Mouse (Mus musculus): ENCODE results near the gene Fyb.

Gene Fyb

DNA sequence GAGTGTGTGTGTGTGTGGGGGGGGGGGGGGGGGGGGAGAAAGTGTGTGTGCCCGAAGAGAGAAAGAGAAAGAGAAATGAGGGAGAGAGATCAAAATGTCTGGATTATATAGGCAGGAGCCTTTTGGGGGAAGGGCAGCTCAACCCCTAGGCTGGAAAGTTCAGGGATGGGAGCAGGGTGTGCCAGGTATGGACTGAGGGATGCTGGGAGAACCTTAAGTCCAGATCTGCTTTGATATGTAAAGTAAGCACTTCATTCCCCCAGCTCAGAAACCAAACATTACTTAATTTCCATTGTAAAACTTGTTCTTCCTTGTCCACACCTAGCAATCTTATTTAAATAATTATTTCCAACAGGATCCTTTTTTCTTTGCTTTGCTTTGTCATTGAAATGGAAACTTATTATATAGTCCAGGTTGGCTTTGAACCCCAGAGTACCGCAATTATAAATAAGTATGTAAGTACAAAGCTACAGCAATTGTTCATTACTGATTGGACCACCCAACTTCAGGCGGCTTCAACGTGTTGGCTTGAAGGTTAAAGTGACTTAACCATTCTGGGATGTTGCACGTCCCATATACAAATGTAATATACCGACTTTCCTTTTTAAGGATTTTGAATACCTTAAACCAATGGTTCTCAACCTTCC lies 105.9 kb downstream of the Fyb start:
- in situ Hi-C loops (cut with MboI; ENCODE audit: low pct_unique_long_range_greater_than_20kb in 1 of 2, low sequenced_read_pairs in 2 of 2, unreplicated experiment in 1 of 2): no loop called here

GRCm38 (mm10) chr15:6629174-6629573 lies 106.5 kb downstream of the Fyb start:
- in situ Hi-C loops (cut with MboI; ENCODE audit: low pct_unique_long_range_greater_than_20kb in 1 of 2, low sequenced_read_pairs in 2 of 2, unreplicated experiment in 1 of 2): no loop called here

DNA sequence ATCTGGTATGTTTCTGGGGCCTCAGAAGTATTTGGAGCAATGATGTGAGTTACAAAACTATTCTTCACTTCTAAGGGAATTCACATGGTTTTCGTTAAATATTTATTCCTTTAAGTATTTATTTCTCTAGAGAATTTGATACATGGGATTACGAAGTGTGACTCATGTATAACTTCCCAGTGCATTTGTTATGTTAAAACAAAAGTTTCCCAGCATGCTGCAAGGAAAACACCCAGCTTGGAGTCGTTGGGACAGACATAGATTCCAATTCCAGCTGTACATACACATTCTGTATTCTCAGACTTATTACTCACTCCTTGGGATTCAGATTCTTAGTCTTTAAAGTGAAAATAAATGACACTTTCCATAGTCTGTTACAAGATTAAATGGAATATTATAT lies 112.8 kb downstream of the Fyb start:
- in situ Hi-C loops (cut with MboI; ENCODE audit: low pct_unique_long_range_greater_than_20kb in 1 of 2, low sequenced_read_pairs in 2 of 2, unreplicated experiment in 1 of 2): no loop called here

- in situ Hi-C loops (cut with MboI; ENCODE audit: low pct_unique_long_range_greater_than_20kb in 1 of 2, low sequenced_read_pairs in 2 of 2, unreplicated experiment in 1 of 2): no loop called here
Measured at GRCm38 (mm10) chr15:6642223-6642622, 119.6 kb downstream of the Fyb start.

DNA sequence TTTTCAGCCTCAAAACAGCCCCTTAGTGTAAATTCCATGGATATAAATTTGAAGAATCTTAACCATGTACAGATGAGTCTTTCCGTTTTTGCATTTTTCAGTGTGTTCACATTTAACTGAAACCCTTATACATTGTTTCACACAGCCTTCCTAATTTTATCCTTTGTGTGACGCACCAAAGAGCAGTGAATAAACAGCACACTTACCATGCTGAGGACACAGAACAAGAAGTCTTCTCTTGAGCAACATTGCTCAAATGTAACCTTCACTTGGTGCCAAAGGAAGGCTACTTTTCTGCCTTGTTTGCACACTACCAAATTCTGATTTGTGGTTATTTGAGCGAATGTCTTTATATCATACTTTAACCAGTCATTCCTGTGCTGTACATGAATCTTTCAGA lies 122.8 kb downstream of the Fyb start:
- in situ Hi-C loops (cut with MboI; ENCODE audit: low pct_unique_long_range_greater_than_20kb in 1 of 2, low sequenced_read_pairs in 2 of 2, unreplicated experiment in 1 of 2): no loop called here

GRCm38 (mm10) chr15:6647066-6647465 lies 124.4 kb downstream of the Fyb start:
- in situ Hi-C loops (cut with MboI; ENCODE audit: low pct_unique_long_range_greater_than_20kb in 1 of 2, low sequenced_read_pairs in 2 of 2, unreplicated experiment in 1 of 2): no loop called here

DNA sequence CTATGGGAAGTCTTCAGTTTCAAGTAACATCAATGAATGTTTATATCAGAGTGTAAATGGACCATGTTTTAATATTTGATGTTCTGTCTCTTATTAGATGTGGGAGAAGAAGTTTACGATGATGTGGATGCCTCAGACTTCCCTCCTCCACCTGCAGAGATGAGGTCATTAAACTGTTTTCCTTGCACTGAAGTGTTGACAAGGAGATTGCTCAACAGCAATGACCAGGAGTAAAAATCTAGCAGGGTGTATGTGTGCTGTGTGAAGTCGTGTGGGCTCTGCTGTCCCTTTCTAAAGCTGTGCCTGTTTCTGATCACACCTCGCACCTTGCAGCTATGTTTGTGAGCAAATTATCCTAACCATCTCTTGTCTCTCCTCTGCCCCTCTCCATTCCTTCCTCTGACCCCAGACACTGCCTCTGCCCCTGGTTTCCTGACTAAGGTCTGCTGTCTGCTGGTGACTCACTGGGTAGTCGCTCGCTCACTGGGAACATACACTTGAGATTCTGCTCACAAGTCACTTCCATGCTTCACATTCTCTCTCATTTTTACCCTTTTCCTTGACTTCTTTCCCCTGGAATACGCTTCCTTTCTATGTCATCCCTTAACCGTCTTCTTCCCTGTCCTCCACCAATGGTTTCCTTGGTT lies 126.2 kb downstream of the Fyb start:
- in situ Hi-C loops (cut with MboI; ENCODE audit: low pct_unique_long_range_greater_than_20kb in 1 of 2, low sequenced_read_pairs in 2 of 2, unreplicated experiment in 1 of 2): no loop called here

DNA sequence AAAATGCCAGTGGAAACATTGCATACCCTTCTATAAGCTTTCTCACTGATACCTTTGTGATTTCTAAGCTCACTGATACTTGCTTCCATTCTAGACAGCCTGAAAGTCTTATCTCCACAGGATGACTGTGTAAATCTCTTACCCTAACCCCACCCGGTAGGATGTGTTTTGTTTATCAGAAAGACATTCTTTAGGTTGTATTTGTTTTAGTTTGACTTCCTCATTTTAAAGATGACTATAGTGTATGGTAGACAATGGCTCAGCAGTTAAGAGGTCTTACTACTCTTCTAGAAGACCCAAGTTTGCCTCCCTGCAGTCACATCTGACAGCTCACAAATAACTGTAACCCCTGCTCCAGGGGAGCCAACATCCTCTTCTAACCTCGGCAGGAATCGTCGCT lies 130.4 kb downstream of the Fyb start:
- in situ Hi-C loops (cut with MboI; ENCODE audit: low pct_unique_long_range_greater_than_20kb in 1 of 2, low sequenced_read_pairs in 2 of 2, unreplicated experiment in 1 of 2): no loop called here

DNA sequence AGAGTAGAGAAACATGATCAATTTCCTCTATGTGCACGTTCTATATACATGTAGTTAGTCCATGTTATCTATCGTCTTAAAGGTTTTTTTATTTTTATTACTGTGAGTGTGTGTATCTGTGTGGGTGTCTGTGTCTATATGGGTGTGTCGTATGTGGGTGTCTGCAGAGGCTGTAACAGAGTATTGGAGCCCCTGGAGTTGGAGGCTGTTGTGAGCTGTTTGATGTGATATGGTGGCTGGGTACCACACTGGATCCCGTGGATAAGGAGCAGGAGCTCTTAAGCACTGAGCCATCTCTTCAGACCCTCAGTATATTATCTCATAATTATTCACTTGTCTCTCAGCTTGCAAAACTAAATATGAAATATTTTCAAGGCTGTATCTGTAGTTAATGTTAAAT lies 135.4 kb downstream of the Fyb start:
- in situ Hi-C loops (cut with MboI; ENCODE audit: low pct_unique_long_range_greater_than_20kb in 1 of 2, low sequenced_read_pairs in 2 of 2, unreplicated experiment in 1 of 2): no loop called here

DNA sequence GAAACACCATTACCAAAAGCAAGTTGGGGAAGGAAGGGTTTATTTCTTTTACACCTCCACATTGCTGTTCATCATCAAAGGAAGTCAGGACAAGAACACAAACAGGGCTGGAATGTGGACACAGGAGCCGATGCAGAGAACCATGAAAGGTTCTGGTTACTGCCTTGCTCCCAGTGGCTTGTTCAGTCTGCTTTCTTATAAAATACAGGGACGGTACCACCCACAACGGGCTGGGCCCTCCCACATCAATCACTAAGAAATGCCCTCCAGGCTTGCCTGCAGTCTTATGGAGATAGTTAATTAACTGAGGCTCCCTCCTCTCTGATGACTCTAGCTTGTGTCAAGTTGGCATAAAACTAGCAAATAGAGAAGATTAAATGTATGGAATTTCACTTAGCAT lies 139.3 kb downstream of the Fyb start:
- in situ Hi-C loops (cut with MboI; ENCODE audit: low pct_unique_long_range_greater_than_20kb in 1 of 2, low sequenced_read_pairs in 2 of 2, unreplicated experiment in 1 of 2): no loop called here

DNA sequence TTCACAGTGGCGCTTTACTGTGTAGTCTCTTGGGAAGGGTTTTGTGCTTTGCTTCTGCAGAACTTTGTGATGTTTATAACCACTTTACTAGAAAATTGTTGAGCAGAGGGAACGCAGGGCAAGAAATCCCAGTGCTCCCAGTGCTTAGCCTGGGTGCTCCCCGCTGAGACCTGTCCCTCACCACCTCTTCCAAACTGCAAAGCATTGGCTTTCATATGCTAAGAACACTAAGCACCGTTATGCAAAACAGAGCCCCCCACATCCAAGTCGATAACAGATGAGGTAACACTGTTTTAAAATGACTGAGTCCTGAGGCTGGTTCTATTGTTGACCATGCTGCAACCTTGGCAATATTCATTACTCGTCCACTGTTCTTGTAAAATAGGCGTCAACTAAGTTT lies 141.3 kb downstream of the Fyb start:
- in situ Hi-C loops (cut with MboI; ENCODE audit: low pct_unique_long_range_greater_than_20kb in 1 of 2, low sequenced_read_pairs in 2 of 2, unreplicated experiment in 1 of 2): no loop called here

DNA sequence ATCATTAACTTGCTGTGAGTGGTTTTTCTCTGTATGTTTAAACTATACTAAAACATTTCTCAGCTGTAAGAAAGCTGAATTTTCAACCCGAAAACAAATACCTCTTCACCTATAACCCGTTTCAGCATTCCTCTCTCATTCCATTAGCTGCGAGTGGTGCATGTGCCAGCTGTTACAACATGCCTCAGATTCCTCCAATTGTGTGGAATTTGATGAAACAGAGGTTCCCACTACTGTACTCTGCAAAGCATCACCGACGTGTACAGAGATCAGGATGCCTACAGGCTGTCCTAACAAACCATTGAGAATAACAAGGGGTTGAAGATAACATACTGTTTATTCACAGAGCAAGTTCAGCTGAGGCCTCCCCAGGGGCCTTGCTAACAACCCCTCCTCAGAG lies 143.4 kb downstream of the Fyb start:
- in situ Hi-C loops (cut with MboI; ENCODE audit: low pct_unique_long_range_greater_than_20kb in 1 of 2, low sequenced_read_pairs in 2 of 2, unreplicated experiment in 1 of 2): no loop called here

GRCm38 (mm10) chr15:6668793-6669437 lies 146.3 kb downstream of the Fyb start:
- in situ Hi-C loops (cut with MboI; ENCODE audit: low pct_unique_long_range_greater_than_20kb in 1 of 2, low sequenced_read_pairs in 2 of 2, unreplicated experiment in 1 of 2): no loop called here

GRCm38 (mm10) chr15:6678479-6678878 lies 155.8 kb downstream of the Fyb start:
- in situ Hi-C loops (cut with MboI; ENCODE audit: low pct_unique_long_range_greater_than_20kb in 1 of 2, low sequenced_read_pairs in 2 of 2, unreplicated experiment in 1 of 2): no loop called here

DNA sequence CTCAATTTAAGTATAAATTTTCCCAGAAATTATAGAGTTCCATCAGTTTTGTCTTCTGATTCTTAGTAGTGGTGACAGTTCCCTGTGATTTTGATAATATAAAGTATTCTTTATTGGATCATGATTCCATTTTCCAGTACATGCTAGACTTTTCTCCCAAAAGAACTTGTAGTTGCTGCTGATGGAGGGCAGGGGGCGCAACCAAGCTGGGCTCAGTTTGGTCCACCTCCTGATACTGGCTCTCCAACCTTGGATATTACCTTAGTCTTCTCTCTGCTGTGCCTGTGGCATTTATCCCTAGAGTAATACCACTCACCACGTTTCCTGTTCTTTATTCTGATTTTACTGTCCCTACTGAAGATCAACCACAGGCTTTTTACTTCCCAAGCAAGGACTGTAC lies 179.5 kb downstream of the Fyb start:
- in situ Hi-C loops (cut with MboI; ENCODE audit: low pct_unique_long_range_greater_than_20kb in 1 of 2, low sequenced_read_pairs in 2 of 2, unreplicated experiment in 1 of 2): no loop called here

- in situ Hi-C loops (cut with MboI; ENCODE audit: low pct_unique_long_range_greater_than_20kb in 1 of 2, low sequenced_read_pairs in 2 of 2, unreplicated experiment in 1 of 2): no loop called here
Measured at GRCm38 (mm10) chr15:6705351-6705901, 182.8 kb downstream of the Fyb start.

DNA sequence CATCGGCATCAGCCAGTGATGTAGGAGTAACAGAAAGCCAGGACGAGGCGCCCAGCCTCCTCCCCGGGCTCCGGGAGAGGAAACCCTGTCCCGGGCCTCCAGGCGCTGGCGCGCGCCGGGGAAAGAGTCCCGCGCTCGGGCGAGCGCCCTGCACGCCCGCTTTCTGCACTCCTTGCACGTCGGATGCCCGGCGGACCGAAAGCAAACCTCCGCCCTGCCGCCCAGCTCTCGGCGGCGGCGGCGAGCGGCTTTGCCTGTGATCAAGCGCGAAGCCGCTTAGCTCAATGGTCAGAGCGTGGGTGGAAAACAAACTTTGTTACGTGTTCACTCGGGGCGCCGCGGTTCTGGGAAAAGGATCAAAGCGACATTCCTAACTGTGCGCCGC lies 184.9 kb downstream of the Fyb start:
- in situ Hi-C loops (cut with MboI; ENCODE audit: low pct_unique_long_range_greater_than_20kb in 1 of 2, low sequenced_read_pairs in 2 of 2, unreplicated experiment in 1 of 2): no loop called here

DNA sequence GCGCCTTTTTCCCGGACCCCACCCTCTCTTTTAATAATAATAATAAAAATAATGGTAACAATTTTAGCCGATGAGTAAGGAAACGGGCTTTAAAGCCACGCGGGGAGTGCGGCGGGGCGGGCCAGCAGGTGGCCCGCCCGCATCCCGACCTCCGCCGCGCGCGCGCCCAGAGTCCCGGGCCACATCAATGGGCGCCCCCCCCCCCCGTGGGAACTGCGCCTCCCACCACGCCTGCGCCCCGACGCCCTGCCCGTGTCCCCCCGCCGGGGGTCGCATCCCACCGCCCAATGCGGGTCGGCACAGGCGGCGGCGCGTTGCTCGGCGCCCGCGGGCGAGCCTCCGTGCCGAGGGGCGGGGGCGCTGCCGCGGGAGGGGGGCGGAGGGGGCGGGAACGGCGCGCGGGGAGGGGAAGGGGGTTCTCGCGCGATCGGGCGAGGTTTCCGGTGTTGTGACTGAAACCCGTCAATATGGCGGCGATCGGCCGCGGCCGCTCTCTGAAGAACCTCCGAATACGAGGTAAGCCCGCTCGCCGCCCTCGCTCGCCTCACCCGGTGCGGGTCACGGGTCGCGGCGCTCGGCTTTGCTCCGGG lies 185.4 kb downstream of the Fyb start, which contains the start of gene Rictor:
Gene Rictor, plus strand, starts transcription at position 444 of the 590 bp plus-strand sequence.
- in situ Hi-C loops (cut with MboI; ENCODE audit: low pct_unique_long_range_greater_than_20kb in 1 of 2, low sequenced_read_pairs in 2 of 2, unreplicated experiment in 1 of 2): no loop called here
